Mouse (Mus musculus): ENCODE measurements around the gene Cxcl17.
"Not testable (repeated sequence)": the region's sequence is repeated elsewhere in the genome, so short reads cannot be mapped to it uniquely, and the experiment has no call there.

- TF ChIP-seq GATA1 (IDR thresholded peaks at IDR 0.05; ENCODE audit: borderline replicate concordance, low read length); FLI1 (IDR thresholded peaks at IDR 0.05; ENCODE audit: low read length): not testable (repeated sequence)
These were observed 13.7 kb upstream of the Cxcl17 start for GRCm38 (mm10) chr7:25426380-25426779.

All from megakaryocyte, embryonic 14.5 days (primary cell).